Mouse (Mus musculus) fibroblast of lung, adult 2 months (primary cell): ENCODE measurements around the gene Fmnl1.

Source experiments
- DNase-seq: peaks from one replicate; pipeline ENCODE4 v3.0.0-alpha.2; 2011; ENCODE audit warnings: low read depth

Fmnl1 gene

GRCm38 (mm10) chr11:103160738-103161137 is 10.2 kb upstream of the Fmnl1 start:
- DNase-seq, result no peak

- DNase-seq, result no peak
Observed at GRCm38 (mm10) chr11:103161449-103161848, 9.5 kb upstream of the Fmnl1 start.

- DNase-seq, result no peak
Observed at GRCm38 (mm10) chr11:103162132-103162531, 8.8 kb upstream of the Fmnl1 start.

- DNase-seq, result no peak
Observed at GRCm38 (mm10) chr11:103164391-103164790, 6.5 kb upstream of the Fmnl1 start.

- no peak for DNase-seq
Observed at GRCm38 (mm10) chr11:103168690-103169390, 2.1 kb upstream of the Fmnl1 start.

- DNase-seq, result no peak
Observed at GRCm38 (mm10) chr11:103169664-103170063, 1.2 kb upstream of the Fmnl1 start.

GRCm38 (mm10) chr11:103170111-103170493 is 805 bp upstream of the Fmnl1 start:
- no peak for DNase-seq

GRCm38 (mm10) chr11:103171286-103171620 is 346 bp downstream of the Fmnl1 start:
- DNase-seq, result no peak

GRCm38 (mm10) chr11:103171703-103172391 is 940 bp downstream of the Fmnl1 start:
- no peak for DNase-seq

- DNase-seq, result no peak
Observed at GRCm38 (mm10) chr11:103172392-103173040, 1.6 kb downstream of the Fmnl1 start.

- DNase-seq, result no peak
Observed at GRCm38 (mm10) chr11:103173041-103173770, 2.3 kb downstream of the Fmnl1 start.

GRCm38 (mm10) chr11:103173771-103174344 is 3.0 kb downstream of the Fmnl1 start:
- no peak for DNase-seq

- no peak for DNase-seq
Observed at GRCm38 (mm10) chr11:103174411-103174832, 3.5 kb downstream of the Fmnl1 start.

GRCm38 (mm10) chr11:103174891-103175391 is 4.0 kb downstream of the Fmnl1 start:
- no peak for DNase-seq

- DNase-seq, result no peak
Observed at GRCm38 (mm10) chr11:103175688-103176442, 5.0 kb downstream of the Fmnl1 start.

GRCm38 (mm10) chr11:103176510-103176909 is 5.6 kb downstream of the Fmnl1 start:
- DNase-seq, result no peak

GRCm38 (mm10) chr11:103177216-103177615 is 6.3 kb downstream of the Fmnl1 start:
- DNase-seq, result no peak

GRCm38 (mm10) chr11:103177815-103178485 is 7.0 kb downstream of the Fmnl1 start:
- DNase-seq, result no peak

GRCm38 (mm10) chr11:103178748-103179147 is 7.8 kb downstream of the Fmnl1 start:
- DNase-seq, result no peak

- DNase-seq, result no peak
Observed at GRCm38 (mm10) chr11:103180426-103180825, 9.5 kb downstream of the Fmnl1 start.

- DNase-seq, result no peak
Observed at GRCm38 (mm10) chr11:103181349-103181748, 10.4 kb downstream of the Fmnl1 start.
